Mouse (Mus musculus) E14TG2a.4 (cell line): Measurements from ENCODE around the gene Bcl7c.

Experiments used
- H3K27me3 ChIP-seq: 2 replicates; pipeline ENCODE4 v1.6.1; 2014; ENCODE audit warnings: low read length, control low read depth; ENCODE audit not compliant: insufficient read depth
- H3K36me3 ChIP-seq: 2 replicates; pipeline ENCODE4 v1.6.1; 2014; ENCODE audit warnings: low read length, control low read depth; ENCODE audit not compliant: insufficient read depth
- H3K4me1 ChIP-seq: replicated peaks from 2 replicates; pipeline ENCODE4 v1.6.1; 2014; ENCODE audit warnings: low read depth, low read length, control low read depth
- H3K4me3 ChIP-seq: replicated peaks from 2 replicates; pipeline ENCODE4 v1.5.1; 2014; ENCODE audit warnings: mild to moderate bottlenecking, low read length
- H3K9me3 ChIP-seq: 2 replicates; pipeline ENCODE4 v1.6.1; 2014; ENCODE audit warnings: low read length, control low read depth
- CTCF ChIP-seq: conservative IDR thresholded peaks from 2 replicates; pipeline ENCODE4 v1.5.1; 2014; ENCODE audit warnings: low read length
- NANOG ChIP-seq: IDR thresholded peaks from 2 replicates; pipeline ENCODE4 v1.6.1; 2014; ENCODE audit warnings: borderline replicate concordance, low read length, mixed read lengths
- POU5F1 ChIP-seq: IDR thresholded peaks from 2 replicates; pipeline ENCODE4 v1.6.1; 2014; ENCODE audit warnings: low read length, borderline replicate concordance

Bcl7c gene

DNA sequence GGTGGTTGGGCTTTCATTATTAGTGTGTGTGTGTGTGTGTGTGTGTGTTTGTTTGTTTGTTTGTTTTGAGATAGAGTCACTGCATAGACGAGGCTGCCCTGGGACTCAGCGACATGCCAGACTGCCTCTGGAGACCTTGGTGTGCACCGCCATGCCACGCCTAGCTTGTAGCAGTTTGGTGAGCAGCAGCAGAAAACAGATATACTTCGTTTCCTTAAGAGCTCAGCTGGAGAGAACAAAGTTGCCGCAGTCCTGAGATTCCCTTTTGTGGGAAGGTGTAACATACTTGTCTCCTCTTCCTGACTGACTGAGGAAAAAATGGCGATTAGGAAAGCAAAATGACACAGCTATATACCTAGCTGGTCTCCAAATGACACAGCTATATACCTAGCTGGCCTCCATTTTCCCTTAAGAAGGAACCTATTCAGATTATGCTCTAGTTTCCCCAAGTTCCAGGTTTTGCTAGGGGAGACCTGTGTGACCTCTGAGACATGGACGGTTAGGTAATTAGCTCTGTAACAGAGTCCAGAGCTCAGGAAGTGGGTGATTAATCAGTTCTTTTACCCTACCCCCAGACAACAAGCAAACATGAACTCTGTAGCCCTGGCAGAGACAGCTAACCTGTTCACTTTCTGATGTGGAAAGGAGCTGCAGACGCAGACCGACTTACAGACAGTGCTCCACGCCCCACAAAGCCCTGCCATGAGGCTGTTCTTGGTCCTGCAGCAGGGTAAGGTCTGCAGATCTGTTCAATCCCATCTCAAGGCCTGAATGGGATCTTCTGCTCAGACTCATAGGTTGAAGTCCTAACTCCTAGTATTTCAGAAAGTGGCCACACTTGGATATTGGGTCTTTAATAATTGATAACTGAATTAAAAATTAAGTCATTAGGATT lies 36.6 kb downstream of the Bcl7c start:
- Histone ChIP-seq H3K4me1 (peaks cover 48% of the 10 kb centered on the region), H3K9me3 (no peaks in the 10 kb centered on the region), H3K36me3 (no peaks in the 10 kb centered on the region), H3K4me3 (no peak overlapping the region), H3K27me3 (no peaks in the 10 kb centered on the region)
- TF ChIP-seq CTCF (no peak), NANOG (no peak), POU5F1 (no peak)

DNA sequence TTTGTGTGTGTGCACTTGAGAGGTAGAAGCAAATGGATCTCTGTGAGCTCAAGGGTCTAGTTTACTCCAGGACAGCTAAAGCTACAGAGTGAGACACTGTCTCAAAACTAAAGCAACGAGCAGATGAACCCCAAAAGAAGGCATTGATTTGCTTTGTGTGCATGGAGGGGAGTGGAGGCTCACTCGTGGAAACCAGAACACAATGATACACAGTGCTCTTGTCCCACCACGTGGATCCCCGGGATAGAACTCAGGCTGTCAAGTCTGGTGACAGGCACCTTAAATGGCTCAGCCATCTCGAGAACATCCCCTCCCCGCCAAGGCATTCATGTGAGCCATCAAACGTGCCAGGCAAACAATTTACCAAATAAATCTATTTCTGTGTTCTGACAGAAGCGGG lies 41.6 kb downstream of the Bcl7c start:
- Histone ChIP-seq H3K4me3 (peak overlapping the region; percentile 71), H3K36me3 (no peaks in the 10 kb centered on the region), H3K27me3 (no peaks in the 10 kb centered on the region), H3K4me1 (peaks cover 55% of the 10 kb centered on the region), H3K9me3 (no peaks in the 10 kb centered on the region)
- TF ChIP-seq POU5F1 (no peak), CTCF (no peak), NANOG (no peak)

DNA sequence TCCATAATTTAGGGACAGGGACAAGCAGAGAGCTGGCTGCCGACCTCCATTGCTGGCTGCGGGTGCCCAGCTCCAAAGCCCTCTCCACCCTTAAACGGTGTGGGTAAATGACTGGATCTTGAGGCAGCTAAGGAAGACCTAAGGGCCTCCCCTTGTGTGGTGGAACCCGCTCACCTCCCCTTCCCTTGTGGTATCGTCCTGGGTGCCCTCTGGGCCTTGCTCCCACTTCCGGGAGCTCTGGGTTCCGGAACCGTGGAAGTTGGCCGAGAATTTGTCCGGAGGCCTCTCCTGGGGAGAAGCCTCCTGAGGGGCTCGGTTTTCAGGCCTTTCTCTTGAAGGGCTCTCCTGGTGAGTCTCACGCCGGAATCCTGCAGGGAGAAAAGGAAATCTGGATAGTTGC lies 42.1 kb downstream of the Bcl7c start:
- Histone ChIP-seq H3K27me3 (no peaks in the 10 kb centered on the region), H3K36me3 (no peaks in the 10 kb centered on the region), H3K4me1 (peaks cover 60% of the 10 kb centered on the region), H3K9me3 (no peaks in the 10 kb centered on the region), H3K4me3 (peak overlapping the region; percentile 71)
- TF ChIP-seq NANOG: no peak
- no peak for TF ChIP-seq POU5F1
- TF ChIP-seq CTCF: no peak

DNA sequence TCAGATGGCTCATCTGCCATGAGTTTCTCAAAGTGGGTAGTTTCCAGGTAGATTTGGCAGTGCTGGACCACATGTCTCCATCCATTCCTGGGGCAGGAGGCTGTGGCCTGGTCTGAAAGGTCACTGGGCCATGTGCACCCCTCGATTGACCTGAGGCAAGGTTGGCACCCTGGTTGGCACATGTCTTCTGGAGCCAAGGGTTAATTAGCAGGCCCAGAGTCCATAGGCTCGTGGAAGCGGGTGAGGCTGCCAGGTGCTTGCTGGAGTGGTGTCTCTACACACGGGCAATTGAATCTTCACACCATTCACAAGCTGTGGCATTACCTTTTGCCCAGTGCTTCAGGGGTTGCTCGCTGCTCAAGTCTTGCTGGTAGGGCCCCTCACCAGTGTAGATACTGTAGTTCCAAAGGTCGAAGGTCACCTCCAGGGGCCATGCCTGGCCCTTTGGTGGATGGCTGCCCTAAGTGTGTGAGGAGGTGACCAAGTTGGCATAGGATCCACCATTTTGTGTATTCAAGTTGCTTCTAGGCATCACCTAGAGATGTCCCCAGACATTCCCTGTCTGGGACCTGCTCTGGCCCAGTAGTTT lies 42.6 kb downstream of the Bcl7c start:
- no peak for TF ChIP-seq NANOG
- TF ChIP-seq CTCF: no peak
- Histone ChIP-seq H3K4me3 (peak overlapping the region; percentile 71), H3K4me1 (peaks cover 65% of the 10 kb centered on the region), H3K36me3 (no peaks in the 10 kb centered on the region), H3K9me3 (no peaks in the 10 kb centered on the region), H3K27me3 (no peaks in the 10 kb centered on the region)

DNA sequence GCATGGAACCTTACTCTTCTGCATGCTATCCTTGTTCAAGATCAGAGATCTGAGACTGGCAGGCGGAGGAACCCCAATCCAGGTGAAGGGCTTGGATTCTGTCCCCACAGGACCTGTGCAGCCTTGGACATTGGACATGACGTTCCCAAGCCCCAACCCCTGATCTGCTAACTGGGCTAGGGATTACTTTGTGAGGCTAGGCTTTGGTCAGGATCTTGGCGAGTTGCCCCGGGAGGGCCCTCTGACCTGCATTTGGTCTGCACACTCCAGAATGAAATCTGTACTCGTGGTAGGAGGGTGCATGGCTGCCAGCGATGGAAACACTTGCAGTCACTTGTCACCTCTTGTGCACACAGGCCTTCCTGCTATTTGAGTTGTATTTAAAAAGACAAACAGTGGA lies 45.8 kb downstream of the Bcl7c start:
- Histone ChIP-seq H3K36me3 (no peaks in the 10 kb centered on the region), H3K9me3 (no peaks in the 10 kb centered on the region), H3K27me3 (no peaks in the 10 kb centered on the region), H3K4me3 (no peak overlapping the region), H3K4me1 (peaks cover 73% of the 10 kb centered on the region)
- TF ChIP-seq CTCF (no peak), NANOG (no peak), POU5F1 (no peak)

DNA sequence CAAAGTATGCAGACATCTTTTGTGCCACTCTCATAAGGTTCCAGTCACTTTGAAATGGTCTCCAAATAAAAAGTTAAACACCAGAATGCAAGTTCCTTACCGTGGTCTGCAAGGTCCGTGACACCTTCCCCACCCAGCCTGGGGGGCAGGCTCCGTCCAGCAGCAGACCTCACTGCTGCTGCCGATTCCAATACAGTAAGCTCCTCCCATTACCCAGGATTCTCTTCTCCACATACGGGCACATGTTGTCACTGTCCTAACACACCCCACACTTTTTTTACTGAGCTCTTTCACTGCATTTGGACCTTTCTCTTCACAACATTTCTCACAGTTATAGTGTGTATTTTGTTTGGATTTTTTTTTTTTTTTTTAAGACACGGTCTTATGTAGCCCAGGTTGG lies 46.9 kb downstream of the Bcl7c start:
- peak overlapping the region; percentile 70 for H3K4me3 ChIP-seq
- no peaks in the 10 kb centered on the region for H3K27me3 ChIP-seq
- H3K4me1 ChIP-seq: peaks cover 68% of the 10 kb centered on the region
- no peak for TF ChIP-seq POU5F1
- TF ChIP-seq CTCF: no peak
- no peak for TF ChIP-seq NANOG
- H3K36me3 ChIP-seq: no peaks in the 10 kb centered on the region
- H3K9me3 ChIP-seq: no peaks in the 10 kb centered on the region

DNA sequence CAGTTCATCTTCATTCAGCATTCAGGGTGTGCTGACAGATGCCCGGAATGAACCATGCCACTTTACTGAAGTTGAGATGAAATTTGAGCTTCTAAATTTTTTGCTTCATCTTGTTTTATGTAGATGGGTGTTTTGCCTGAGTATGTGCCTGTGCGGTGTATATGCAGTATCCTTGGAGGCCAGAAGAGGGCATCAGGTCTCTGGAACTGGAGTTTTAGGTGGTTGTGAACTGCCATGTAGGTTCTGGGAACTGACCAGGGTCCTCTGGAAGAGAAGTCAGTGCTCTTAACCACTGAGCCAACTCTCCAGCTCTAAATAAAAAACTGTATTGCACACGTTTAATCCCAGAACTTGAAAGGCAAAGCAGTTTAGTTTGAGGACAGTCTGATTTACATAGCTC lies 47.9 kb downstream of the Bcl7c start:
- Histone ChIP-seq H3K36me3 (no peaks in the 10 kb centered on the region), H3K4me1 (peaks cover 58% of the 10 kb centered on the region), H3K9me3 (no peaks in the 10 kb centered on the region), H3K4me3 (0 out of 2 replicates have a peak overlapping the region, but pooled peaks have one; percentile 70), H3K27me3 (no peaks in the 10 kb centered on the region)
- TF ChIP-seq CTCF (peak; percentile 56), POU5F1 (no peak)

DNA sequence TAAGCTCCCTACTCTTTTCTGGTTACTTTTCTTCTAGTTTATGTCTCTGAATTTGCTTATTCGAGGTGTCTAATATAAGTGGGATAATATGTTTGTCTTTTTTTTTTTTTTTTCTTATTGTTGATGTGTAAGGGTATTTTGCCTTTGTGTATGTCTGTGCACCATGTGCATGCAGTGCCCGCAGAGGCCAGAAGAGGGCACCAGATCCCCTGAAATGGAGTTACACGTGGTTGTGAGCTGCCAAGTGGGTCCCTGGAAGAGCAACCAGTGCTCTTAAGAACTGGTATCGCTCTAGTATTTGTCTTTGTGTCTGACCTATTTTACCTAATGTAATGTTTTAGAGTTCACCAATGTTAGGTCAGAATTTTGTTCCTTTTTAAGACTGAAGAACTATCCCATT lies 51.8 kb downstream of the Bcl7c start:
- Histone ChIP-seq H3K36me3 (no peaks in the 10 kb centered on the region), H3K4me3 (no peak overlapping the region), H3K4me1 (peaks cover 40% of the 10 kb centered on the region), H3K9me3 (no peaks in the 10 kb centered on the region), H3K27me3 (no peaks in the 10 kb centered on the region)
- TF ChIP-seq NANOG (no peak), POU5F1 (no peak), CTCF (peak; percentile 89)

DNA sequence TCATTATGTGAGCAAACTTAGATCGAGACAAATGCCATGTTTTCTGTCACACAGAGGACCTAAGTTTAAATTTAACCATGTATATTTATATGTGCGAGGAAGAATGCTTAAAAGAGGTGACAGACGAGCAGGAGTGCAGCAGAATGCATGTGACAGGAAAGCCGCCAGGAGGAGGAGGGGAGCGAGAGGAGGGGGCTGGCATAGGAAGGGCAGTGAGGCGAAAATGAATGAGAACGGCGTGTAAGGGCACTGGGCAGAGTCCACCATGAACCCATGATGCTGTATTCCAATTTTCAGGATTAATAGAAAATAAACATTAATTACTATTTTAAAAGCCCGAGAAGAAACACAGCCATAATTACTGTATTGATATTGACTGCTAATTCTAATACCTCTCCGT lies 54.4 kb downstream of the Bcl7c start:
- no peaks in the 10 kb centered on the region for H3K9me3 ChIP-seq
- H3K4me3 ChIP-seq: no peak overlapping the region
- H3K4me1 ChIP-seq: peaks cover 21% of the 10 kb centered on the region
- 0 out of 2 replicates have a peak, but pooled peaks cover 3% of the 10 kb centered on the region for H3K27me3 ChIP-seq
- H3K36me3 ChIP-seq: no peaks in the 10 kb centered on the region
- TF ChIP-seq POU5F1 (no peak), NANOG (no peak), CTCF (no peak)
